Mouse (Mus musculus) T-helper 2 cell (primary cell): ENCODE results near the gene Chid1.

Source experiments
- in situ Hi-C: fragments of 300-600 bp; cut with MboI, MseI; formaldehyde crosslinking; loops from one replicate; pipeline ENCODE4 v1.15.1; 2025; ENCODE audit warnings: high pct_unique_total_duplicates

The Chid1 gene

DNA sequence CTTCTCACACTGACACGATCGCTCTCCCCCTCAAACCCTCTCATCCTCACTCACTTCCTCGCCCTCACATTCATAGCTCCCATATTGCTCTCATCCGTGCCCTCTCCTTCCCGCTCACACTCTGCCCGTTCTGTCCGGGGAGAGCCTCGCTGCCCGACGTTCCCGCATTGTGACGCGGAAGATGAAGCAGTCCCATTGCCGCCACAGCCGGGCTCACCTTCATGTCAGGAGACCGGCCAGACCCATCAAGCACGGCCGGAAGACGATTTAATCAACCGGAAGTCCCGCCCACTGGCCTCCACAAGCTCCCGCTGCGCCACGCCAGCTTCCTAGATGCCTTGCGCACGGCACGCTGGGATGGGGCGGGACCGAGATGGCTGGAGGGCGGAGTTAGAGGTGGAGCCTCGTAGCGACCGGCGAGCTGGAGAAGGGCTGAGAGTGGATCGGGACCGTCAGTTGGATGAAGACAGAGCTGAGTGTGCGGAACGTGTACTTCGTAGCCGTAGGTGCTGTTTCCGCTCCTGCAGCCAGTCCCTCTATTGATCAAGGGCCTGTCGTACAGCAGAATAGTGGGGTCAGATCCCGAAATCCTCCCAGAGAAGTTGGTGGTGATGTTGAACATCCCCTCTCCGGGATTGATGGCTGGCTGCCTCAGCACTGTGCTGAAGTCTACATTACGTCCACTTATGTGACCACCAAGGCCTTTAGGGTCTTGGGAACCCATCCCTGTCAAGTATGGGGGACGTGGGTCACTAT lies at the start of gene Chid1:
Gene Chid1, minus strand, starts transcription at position 302 of the 756 bp plus-strand sequence.
- in situ Hi-C loops: loop anchor here (5.0 kb wide), 1 partner anchor 62 kb away; the partner anchor contains the start of genes Polr2l and Tspan4

DNA sequence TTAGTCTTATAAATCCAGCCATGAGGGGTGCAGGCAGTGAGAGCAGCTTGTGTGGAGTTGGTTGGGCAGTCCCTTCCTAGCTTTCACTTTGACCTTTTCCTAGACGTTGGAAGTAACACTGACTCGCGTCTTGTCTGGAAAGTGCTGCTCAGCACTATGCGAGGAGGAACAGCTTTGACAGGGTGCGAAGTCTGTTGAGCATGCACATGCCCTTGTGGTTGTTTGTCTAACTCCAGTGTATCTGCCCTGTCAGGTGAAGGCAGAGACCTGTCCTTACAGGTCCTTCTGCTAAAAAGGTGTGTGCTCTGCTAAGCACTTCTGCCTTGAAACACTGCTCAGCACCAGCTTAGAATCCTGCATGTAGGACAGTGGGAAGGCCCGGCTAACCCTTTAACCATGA lies 49.2 kb upstream of the Chid1 start:
- in situ Hi-C loops: no loop called here

DNA sequence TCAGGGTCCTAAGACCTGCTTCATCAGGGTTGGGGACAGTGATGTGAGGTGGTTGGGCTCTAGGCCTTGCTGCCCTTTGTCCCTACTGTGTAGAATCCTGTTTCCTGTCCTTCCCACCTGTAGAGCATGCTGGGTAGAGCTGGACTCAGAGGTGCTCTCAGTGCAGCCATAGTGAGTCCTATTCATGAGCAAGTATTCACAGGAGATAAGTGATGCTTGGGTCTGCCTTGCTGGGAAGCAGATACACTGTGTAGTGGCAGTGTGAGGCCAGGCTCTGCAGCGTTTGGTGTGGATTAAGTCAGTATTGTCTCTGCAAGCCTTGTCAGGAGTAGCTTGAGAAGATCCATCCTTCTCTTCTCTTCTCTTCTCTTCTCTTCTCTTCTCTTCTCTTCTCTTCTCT lies 46.2 kb upstream of the Chid1 start:
- in situ Hi-C loops: no loop called here

DNA sequence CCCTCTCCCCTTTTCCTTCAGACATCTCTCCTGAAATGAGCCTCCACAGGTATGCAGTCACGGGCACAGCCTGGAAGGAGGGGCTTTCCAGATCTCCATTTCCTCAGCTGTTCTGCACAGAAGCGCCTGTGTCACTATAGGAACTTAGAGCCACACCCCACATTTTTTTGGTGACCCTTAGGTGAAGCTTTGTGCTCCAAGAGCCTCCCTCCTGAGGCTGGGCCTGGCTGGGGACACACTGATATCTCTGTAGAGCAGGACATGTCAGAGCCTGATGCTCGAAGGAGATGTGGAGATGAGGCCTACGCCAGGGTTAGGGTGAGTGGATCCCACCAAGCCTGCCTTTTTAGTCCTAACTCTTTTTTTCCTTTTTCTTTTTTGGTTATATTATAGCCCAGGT lies 45.6 kb upstream of the Chid1 start:
- in situ Hi-C loops: no loop called here

DNA sequence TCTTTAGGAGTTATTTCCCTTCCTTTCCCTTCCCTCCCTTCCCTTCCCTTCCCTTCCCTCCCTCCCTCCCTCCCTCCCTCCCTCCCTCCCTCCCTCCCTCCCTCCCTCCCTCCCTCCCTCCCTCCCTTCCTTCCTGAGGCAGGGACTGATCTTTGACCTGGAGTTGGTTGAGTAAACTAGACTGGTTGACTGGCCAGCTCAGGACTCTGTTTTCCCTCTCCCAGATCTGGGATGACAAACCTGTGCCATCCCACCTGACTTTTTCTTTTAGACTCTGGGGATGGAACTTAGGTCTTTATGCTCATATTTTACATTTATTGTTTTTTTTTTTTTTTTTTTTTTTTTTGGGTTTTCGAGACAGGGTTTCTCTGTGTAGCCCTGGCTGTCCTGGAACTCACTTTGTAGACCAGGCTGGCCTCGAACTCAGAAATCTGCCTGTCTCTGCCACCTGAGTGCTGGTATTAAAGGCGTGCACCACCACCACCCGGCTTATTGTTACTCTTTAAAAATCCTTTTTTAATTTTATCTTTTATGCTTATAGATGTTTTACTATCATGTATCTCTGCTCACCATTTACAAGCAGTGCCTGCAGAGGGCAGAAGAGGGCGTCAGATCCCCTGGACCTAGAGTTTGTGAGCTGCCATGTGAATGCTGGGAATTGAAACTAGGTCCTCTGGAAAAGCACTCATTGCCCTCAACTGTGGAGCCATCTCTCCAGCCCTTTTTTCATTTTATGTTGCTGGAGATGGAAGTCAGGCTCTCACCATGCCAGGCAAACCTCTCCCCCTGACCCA lies 44.6 kb upstream of the Chid1 start:
- in situ Hi-C loops: no loop called here

DNA sequence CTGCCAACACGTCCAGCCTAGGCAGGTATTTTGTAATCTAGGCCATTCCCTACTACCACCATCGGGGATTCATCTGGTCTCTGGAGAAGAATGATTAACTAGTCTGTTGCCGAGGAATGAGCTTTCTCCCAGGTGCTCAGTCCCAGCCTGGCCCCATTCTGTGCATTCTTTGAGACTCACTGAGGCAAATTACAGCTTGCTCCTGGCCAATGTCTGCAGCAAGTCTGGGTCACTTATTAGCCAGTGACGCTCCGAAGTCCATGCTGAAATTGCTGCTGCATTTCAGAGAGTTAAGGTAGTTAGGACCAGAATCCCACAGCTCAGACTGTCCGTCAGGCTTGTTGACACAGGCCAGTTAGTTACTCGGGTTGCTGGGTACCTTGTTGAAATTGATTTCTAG lies 41.7 kb upstream of the Chid1 start:
- in situ Hi-C loops: no loop called here

DNA sequence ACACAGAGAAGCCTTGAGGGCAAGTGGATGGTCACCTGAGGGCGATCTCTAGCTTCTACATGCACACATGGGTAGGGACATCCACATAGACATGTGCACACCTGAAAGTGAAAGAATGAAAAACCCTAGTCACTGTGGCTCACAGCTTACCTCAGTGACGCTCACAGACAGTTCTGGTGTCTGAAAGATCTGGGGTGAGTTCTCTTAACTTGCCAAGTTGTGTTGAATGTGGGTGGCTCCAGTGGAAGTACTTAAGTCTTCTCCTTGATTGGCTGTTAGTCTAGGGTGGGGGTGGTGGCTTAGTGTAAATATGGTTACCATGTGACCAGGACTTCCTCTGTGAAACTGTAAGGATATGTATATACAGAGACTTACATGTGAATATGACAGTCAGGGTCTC lies 39.3 kb upstream of the Chid1 start:
- in situ Hi-C loops: no loop called here

DNA sequence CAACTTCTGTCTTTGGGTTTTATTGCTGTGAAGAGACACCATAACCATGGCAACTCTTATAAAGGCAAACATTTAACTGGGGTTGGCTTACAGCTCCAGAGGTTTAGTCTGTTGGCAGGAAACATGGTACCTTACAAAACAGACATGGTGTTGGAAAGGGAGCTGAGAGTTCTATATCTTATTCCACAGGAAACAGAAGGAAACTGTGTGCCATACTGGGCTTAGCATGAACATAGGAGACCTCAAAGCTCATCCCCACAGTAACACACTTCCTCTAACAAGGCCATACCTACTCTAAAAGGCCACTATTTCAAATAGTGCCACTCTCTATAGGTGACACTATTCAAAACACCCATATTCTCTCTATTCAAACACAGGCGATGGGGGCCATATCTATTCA lies 38.9 kb upstream of the Chid1 start:
- in situ Hi-C loops: no loop called here

DNA sequence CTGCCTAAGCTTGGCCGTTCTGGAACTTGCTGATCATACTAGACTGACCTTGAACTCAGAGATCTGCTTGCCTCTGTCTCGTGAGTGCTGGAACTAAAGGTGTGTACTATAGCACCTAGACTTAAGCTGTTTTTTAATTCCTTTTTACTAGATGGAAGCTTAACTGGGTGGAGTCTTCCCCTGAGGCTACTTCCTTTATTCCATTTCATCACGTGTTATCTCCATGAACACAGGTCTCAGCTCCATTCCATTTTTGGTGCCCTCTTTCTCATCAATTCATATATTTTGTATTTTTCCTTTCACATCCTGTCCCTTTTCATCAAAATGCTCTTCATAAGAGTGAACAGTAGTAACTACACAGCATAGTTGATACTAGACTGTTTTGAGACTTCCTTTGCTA lies 38.1 kb upstream of the Chid1 start:
- in situ Hi-C loops: no loop called here

DNA sequence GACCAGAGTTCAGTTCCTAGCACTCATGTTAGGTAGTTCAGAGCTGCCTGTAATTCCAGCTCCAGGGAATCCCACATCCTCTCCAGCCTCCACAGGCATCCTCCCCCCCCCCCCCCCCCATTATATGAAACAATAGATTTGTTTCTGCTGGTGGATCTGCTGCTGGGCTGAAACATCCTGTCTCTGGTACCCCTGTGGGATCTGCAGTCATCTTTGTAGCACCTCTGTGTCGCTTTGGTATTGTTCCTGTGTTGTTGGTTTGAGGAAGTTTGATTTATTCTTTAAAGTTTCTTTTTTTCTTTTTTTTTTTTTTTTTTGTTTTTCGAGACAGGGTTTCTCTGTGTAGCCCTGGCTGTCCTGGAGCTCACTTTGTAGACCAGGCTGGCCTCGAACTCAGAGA lies 35.8 kb upstream of the Chid1 start:
- in situ Hi-C loops: no loop called here

DNA sequence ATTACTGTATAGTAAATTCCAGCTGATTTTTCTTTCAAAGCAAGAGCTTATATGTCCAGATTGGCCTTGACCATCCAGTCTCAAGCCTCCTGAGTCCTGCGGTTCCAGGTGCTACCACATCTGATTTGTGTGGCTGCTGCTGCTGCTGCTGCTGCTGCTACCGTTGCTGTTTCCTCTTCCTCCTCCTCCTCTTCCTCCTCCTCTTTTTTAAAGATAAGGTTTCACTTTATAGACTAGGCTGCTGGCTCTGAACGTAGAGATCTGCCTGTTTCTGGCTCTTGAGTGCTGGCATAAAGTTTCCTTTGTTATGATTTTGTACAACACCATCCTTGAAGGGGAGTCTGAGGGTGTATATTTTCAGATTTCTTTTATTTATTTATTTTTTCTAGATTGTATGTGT lies 34.4 kb upstream of the Chid1 start:
- in situ Hi-C loops: no loop called here

DNA sequence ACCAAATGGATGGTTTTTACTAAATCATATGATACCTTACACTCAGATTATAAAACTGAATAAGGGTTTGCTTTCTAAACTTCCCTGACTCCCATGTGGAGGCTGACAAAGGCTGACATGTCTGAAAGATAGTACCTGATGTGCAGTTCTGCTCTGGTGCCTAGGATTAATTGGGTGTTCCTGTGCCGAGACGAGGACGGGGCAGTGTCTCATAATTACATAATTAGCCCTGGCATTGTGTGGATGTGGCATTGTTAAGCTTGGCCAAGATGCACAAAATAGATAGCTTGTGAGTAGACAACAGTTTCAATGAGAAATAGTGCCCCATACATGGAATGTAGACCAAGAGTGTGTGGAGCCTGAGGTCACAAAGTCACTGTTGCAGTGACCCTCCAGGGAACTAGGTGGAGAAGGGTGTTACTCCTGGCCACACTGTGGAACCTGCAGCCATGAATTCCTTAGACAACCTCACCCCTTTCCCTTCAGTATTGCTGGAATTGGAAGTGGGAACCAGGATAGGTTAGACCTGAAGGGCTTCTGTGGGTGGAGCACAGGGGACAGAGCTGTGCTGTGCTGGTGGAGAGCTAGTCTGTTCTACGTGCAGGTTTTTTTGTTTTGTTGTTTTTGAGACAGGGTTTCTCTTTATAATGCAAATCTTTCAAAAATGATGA lies 31.1 kb upstream of the Chid1 start:
- in situ Hi-C loops: no loop called here

DNA sequence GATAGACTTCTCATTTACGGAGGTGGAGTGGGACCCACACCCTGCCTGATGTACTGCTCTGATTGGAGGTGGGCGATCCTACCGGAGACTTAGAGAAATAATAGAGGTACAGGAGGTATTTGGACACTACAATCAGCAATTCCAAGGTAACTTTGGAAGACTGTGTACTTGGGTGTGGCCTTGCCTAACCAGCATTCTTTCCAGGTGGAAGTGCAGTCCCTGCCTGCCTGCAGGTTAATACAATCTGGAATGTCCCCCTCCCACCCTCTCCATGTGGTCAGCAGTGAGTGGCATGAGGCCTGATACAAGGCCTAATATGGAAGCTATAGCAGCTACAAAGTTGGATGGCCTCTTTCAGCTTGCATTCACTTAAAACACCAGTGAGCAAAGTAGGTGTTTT lies 30.3 kb upstream of the Chid1 start:
- in situ Hi-C loops: no loop called here

DNA sequence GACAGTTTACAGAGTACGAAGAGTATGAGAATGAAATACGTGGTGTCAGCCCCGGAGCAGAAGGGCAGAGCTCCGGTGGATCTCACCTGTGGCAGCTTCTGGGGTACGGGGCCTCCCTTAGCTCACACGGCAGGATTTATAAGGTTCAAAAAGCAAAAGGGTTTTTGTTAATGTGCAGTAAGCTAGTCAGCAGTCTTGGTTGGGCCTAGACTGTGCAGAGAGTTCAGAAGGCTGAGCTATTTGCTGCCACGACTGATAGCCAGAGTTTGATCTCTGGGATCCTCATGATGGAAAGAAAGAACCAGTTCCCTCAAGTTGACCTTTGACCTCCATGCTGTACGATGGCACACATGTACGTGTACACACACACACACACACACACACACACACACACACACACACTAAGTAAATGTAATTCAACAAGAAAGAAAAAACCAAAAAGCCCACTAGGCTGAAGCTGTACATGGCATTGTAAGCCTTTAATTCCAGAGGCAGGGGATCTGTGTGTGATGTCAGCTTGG lies 29.7 kb upstream of the Chid1 start:
- in situ Hi-C loops: no loop called here

DNA sequence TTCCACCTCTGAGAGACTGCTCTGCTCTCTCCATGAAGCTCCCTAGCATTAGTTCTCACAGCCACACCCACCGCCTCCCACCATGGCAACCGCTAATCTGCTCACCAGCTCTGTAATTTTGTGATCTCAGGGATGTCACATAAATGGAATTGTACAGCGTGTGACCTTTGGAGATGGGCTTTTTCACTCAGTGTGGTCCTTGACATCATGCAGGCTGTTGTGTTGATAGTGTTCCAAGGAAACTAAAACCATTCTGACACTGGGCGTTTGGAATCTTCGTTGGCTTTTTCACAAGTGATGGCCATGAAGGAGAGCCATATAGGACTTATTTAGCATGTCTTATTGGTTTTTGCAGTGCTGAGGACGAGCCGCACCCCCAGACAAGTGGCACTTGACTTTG lies 26.9 kb upstream of the Chid1 start:
- in situ Hi-C loops: no loop called here

DNA sequence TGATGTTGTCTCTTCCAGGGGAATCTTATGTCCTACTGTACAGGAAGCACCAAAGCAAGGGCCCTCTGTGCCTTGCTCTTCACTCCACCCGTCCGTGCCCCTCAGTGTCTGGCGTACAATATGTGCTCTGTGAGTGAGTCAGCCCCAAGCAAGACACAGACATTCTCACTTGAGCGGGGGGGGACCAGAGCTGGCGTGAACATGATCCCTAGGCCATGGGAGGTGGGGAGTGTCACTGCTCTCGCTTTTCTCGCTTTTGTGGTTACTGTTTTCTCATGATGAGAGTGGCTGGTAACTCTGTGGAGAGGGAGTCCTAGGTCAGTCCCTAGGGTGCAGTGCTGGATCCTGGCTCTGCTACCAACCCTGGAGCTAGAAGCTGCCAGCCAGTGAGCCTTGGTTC lies 24.9 kb upstream of the Chid1 start:
- in situ Hi-C loops: no loop called here

DNA sequence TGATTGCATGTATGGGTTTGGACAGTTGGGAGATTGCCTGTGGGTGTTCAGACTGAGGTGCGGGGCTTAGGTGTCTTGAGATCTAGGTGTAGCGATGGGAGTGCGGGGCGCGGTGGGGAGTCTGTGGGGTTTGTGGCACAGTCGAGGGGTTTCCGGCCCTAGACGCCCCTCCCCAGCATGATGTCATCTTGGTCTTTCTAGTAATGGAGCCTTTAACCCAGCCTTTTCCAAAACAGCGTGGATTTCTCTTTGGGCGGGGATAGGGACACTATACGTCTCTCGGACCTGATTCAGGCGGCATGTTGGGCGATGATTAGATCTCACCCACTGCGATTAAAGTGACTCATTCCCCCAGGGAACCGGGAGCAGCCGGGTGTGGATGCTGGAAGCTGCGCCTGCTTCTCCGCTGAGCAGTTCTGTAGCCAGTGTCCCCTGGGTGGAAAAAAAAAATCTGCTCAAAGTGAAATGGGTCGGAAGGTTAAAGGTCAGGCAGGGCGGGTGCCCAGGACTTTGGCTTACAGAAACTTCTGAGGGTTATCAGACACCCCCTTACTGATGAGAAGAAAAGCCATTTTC lies 23.3 kb upstream of the Chid1 start:
- in situ Hi-C loops: no loop called here

DNA sequence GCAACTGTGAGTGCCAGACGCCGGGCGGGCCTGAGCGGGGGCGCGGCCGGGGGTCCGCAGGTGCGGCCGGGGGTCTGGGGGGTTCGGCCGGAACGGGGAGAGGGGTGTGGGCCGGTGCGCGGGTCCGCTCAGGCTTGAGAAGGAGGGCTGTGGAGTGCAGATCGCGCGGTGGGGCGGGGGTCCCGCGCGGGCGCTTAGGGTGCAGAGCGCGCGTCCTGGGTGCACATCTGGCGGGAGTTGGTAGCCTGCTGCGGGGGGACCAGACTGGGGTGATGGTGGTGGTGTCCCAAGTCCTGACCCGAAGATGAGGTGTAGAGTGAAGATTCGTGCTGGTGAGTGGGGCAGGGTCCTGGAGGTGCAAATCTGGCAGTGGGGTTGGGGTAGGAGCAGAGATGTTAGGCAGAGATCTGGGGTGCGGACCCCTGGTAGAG lies 22.8 kb upstream of the Chid1 start:
- in situ Hi-C loops: no loop called here

DNA sequence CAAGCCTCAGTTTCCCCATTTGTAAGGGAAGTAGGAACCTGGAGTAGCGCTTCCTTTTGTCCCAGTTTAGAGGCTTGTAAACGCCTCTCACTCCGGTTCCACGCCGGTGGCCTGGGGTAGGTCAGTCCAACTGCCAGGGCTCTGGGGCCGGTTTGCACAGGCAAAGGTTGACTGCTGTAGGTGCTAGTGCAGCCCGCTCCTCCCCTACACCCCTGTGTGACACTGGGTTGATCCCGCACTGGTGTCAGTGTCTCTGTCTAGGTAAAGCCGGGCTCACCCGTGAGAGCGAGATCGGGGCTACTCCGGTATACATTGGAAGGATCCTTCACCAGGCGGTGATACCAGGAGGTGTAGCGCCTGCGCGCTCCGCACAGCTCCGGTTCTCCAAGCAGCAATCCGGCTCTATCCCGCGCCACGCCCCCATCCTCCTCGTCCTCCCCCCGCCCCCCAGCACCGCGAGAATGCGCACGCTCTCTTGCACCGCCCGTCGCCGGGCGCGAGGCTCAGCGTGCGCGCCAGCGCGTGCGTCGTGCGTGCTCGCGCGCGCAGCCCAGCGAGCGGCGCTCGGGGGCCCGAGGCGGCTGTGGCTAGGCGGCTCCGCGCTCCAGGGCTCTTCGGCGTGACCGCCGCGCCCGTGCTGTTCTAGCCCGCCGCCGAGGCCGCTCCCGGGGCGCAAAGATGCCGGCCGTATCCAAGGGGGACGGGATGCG lies 22.2 kb upstream of the Chid1 start, which contains the start of gene Ap2a2:
Gene Ap2a2, plus strand, starts transcription at position 492 of the 710 bp plus-strand sequence.
- in situ Hi-C loops: no loop called here

DNA sequence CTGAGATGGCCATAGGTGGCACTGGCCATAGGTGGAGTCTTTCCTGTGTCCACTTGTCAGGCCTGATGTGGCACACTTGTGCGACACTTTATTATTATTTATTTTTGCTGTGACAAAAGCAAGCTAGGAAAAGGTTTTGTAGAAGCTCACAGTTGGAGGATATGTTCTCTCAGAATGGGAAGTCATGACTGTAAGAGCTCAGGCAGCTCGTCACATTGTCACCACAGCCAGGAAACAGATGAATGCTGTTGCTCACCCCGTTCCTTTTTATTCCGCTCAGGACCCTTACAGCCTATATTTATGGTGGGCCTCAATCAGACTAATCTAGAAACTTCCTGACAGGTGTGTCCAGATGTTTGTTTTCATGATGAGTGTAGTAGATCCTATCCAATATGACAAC lies 20.8 kb upstream of the Chid1 start:
- in situ Hi-C loops: no loop called here

DNA sequence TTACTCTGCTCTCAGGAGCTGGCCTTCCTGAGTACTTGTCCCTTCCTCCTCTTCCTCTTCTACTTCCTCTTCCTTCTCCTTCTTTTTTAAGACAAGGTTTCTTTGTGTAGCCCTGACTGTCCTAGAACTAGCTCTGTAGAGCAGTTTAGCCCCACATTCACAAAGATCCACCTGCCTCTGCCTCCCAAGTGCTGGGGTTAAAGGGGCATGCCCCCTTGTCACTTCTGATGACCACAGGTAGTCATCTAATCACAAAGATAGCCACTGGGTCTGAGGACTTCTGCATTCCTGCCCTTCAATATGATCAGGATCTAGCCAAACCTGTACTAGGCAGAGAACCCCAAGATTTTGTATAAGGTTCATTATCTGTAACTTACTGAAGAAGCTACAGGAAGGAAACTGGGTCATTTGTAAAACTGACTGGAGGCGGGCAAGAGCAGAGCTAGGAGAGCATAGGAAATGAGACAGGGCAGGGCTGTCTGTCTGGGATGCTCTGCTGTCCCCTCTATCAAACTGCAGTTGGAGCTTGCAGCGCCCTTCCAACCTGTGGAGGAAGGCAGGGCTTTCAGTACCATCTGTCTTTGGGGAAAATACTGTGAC lies 20.2 kb upstream of the Chid1 start:
- in situ Hi-C loops: no loop called here
